Mouse (Mus musculus) liver, postnatal 0 days (tissue): ENCODE results near the gene Mlana.

Source experiments
- CTCF ChIP-seq: sonication (generic); IDR thresholded peaks from 2 replicates; pipeline ENCODE4 v1.5.1; 2016; ENCODE audit warnings: antibody characterized with exemption, low read depth
- EP300 ChIP-seq: IDR thresholded peaks from 2 replicates; pipeline ENCODE4 v1.6.1; 2016; ENCODE audit warnings: antibody characterized with exemption, low read depth, mild to moderate bottlenecking

- TF ChIP-seq EP300: no peak
- no peak for TF ChIP-seq CTCF
These were observed 37.8 kb downstream of the Mlana start for GRCm38 (mm10) chr19:29735421-29735820.
